In genomic region chr1:130547674-130548429, GRCm38 (mm10) we compare ENCODE assay signal across 8 mouse cellular contexts.
A peak's percentile ranks its signal among the peaks of the same experiment; 100 is the strongest.
DNase-seq lines count a peak whose midpoint lies in the region; ATAC-seq and TF ChIP-seq lines count a peak whose summit lies in the region.

No protein-coding gene starts in this region.

- H3K36me3 ChIP-seq in embryonic facial prominence, embryonic 15.5 days: no peaks in the 10 kb centered on the region
- no peaks in the 10 kb centered on the region for H3K36me3 ChIP-seq in heart, embryonic 16.5 days (ENCODE audit: control insufficient read depth, insufficient read depth)

- H3K4me2 ChIP-seq in embryonic facial prominence, embryonic 15.5 days (replicated peaks): peak overlapping the region; percentile 50
- peak overlapping the region; percentile 77 for H3K4me2 ChIP-seq in heart, embryonic 16.5 days (ENCODE audit: low read depth, low read length)

- no peaks in the 10 kb centered on the region for H3K9me3 ChIP-seq in embryonic facial prominence, embryonic 15.5 days (replicated peaks)
- no peaks in the 10 kb centered on the region for H3K9me3 ChIP-seq in heart, embryonic 16.5 days (replicated peaks; ENCODE audit: control insufficient read depth, low read length)

- H3K27me3 ChIP-seq in Patski: peaks cover 4% of the 10 kb centered on the region
- H3K27me3 ChIP-seq in embryonic facial prominence, embryonic 15.5 days: no peaks in the 10 kb centered on the region
- H3K27me3 ChIP-seq in heart, embryonic 16.5 days (ENCODE audit: control insufficient read depth, insufficient read depth, low read length): no peaks in the 10 kb centered on the region

- POLR2A ChIA-PET in Patski (lab: Charles Lee): no interaction called here

- in situ Hi-C loops in Patski (cut with MboI; ENCODE audit: low pct_unique_long_range_greater_than_20kb): no loop called here

- no peak overlapping the region for H3K27ac ChIP-seq in embryonic facial prominence, embryonic 15.5 days (replicated peaks)
- H3K27ac ChIP-seq in heart, embryonic 16.5 days (ENCODE audit: low read length): no peak overlapping the region
- H3K27ac ChIP-seq in layer of hippocampus, adult 2 months: no peak overlapping the region

- no peaks in the 10 kb centered on the region for H3K4me1 ChIP-seq in embryonic facial prominence, embryonic 15.5 days
- H3K4me1 ChIP-seq in heart, embryonic 16.5 days (ENCODE audit: control insufficient read depth, insufficient read depth, low read length): peaks cover 4% of the 10 kb centered on the region; the same call in 1 of the 2 replicates

- peak; percentile 78 for TF ChIP-seq CTCF in Patski (IDR thresholded peaks at IDR 0.05)
- peak; percentile 91 for TF ChIP-seq CTCF in layer of hippocampus, adult 2 months (conservative IDR thresholded peaks at IDR 0.05)

- WGBS in embryonic facial prominence, embryonic 15.5 days: 22% methylated on average over 25 of the region's 25 CpGs
- WGBS in heart, embryonic 16.5 days: 22% methylated on average over 25 of the region's 25 CpGs

- H3K4me3 ChIP-seq in embryonic facial prominence, embryonic 15.5 days (replicated peaks): peak overlapping the region; percentile 43
- peak overlapping the region; percentile 54 for H3K4me3 ChIP-seq in heart, embryonic 16.5 days (ENCODE audit: low read length)
- H3K4me3 ChIP-seq in layer of hippocampus, adult 2 months: peak overlapping the region; percentile 37

- H3K9ac ChIP-seq in embryonic facial prominence, embryonic 15.5 days: no peak overlapping the region
- peak overlapping the region; percentile 68 for H3K9ac ChIP-seq in heart, embryonic 16.5 days (ENCODE audit: low read length)

- CTCF ChIA-PET in Patski (lab: Charles Lee): interaction anchor here (1.0 to 1.1 kb wide), 2 partner anchors 85 to 237 kb away, joined by 3 read pairs; partner anchors contain the start of gene Cd55

- ATAC-seq in Patski: peak; percentile 79
- 0 out of 2 replicates have a peak, but pooled peaks have one; percentile 11 for ATAC-seq in embryonic facial prominence, embryonic 15.5 days (ENCODE audit: insufficient number of reproducible peaks, low FRiP score, low TSS enrichment, low read depth)
- no peak for ATAC-seq in heart, embryonic 16.5 days (replicated peaks; ENCODE audit: extremely low read depth, insufficient read depth, low FRiP score)
- ATAC-seq in monocyte, adult 5-6 weeks (replicated peaks; ENCODE audit: insufficient number of reproducible peaks, low FRiP score, low TSS enrichment, poor library complexity, severe bottlenecking): no peak

- peak; percentile 84 for DNase-seq in CD4-positive, CD25-positive, alpha-beta regulatory T cell, adult 2 months (ENCODE audit: low read depth, low spot score)
- peak; percentile 42 for DNase-seq in Patski (ENCODE audit: low read depth, low spot score)
- peak in 1 of 2 experiments; percentile 54 for DNase-seq in layer of hippocampus, adult 2 months (ENCODE audit: low spot score in 2 of 2)
- peak; percentile 35 to 70 for DNase-seq in lung, postnatal 4 days
- DNase-seq in right cerebral cortex, postnatal 10 days (ENCODE audit: low spot score in 2 of 2): peak; percentile 30 to 55

Comparison
In these comparisons a context has a peak if more than half of its experiments do, and no peak if none do; other contexts are left out.
1. ATAC-seq: peak in Patski (single experiment) and embryonic facial prominence, embryonic 15.5 days (single experiment); none in heart, embryonic 16.5 days (single experiment) and monocyte, adult 5-6 weeks (single experiment).
2. Peak in every context shown above with its lines, with median percentiles within 50 percentile points of each other: H3K4me3 ChIP-seq.